Mouse (Mus musculus) naive thymus-derived CD4-positive, alpha-beta T cell, adult 5 months (primary cell): ENCODE measurements around the gene Shox2. TPM values are rescaled to one million over a fixed set of nuclear protein-coding genes. Genes with fewer than 3 reads are reported as not detected.

ENCODE experiments used
- polyA plus RNA-seq: library from polyadenylated mRNA; unstranded; fragments of 100-300 nt; shearing (Covaris generic); gene quantifications from one replicate; pipeline ENCODE4 v1.2.1, GENCODE M21; 2017

Gene Shox2
- not detected for polyA plus RNA-seq

DNA sequence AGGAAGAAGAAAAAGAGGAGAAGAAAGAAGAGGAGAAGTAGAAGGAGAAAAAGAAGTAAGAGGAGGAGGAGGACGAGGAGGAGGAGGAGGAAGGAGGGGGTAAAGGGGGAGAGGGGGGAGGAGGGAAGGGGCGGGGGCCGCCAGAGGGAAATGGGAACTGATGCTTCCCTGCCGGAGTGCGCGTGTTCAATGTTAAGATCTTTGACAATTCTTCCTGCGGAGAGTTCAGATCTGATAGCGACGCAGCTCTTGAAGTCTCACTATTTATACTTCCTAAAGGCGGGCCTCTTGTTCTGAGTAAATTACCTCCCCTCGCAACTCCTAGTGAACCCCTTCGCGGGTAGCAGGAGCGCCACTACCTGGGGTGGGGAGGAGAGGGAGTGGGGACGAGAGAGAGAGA is at the start of gene Shox2:
Gene Shox2 (minus strand): TSS at position 66 of the 400 bp plus-strand sequence.

DNA sequence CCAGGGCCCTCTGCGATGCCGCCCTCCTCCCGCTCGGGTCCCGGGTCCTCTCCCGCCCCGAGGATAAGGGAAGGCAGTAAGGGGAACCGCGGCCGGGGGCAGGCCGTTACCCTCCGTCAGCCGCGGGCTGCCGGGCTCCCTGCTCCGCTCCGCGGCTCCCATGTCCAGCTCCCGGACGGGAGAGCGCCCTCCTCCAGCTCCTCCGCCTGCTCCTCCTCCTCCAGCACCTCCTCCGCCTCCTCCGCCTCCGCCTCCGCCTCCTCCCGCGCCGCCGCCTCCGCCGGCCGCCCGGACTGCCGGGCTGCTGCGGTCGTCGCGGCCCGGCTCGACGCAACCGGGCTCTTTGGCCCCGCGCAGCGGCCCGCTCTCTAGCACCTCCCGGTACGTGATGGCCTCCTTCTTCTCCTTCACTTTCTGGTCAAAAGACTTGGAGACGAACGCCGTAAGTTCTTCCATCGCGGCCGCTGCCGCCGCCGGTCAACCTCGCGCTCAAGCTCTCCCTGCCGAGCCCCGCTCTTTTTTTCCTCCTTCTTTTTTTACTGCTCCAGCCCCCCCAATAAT is 390 bp downstream of the Shox2 start, which contains the start of gene Rsrc1:
Gene Rsrc1 (plus strand): TSS at position 290 of the 561 bp plus-strand sequence.

Other genes starting within 250 kb of the Shox2 start
- 32.1 TPM for gene Rsrc1, start 381 bp downstream of the Shox2 start, polyA plus RNA-seq